Mouse (Mus musculus) cerebellum, adult 2 months (tissue): ENCODE measurements around the gene Mapk8ip2. TPM values are rescaled to one million over a fixed set of nuclear protein-coding genes. Genes with fewer than 3 reads are reported as not detected.

Experiments used
- DNase-seq, 2 experiments: peaks; one replicate each; pipeline ENCODE4 v3.0.0; 2021
- H3K27ac ChIP-seq: fragments of 200-500 bp; 2 replicates; pipeline ENCODE4 v1.5.1; 2012; ENCODE audit warnings: low read length, control low read depth, inconsistent platforms; ENCODE audit not compliant: insufficient read depth
- H3K27me3 ChIP-seq: fragments of 200-500 bp; 2 replicates; pipeline ENCODE4 v1.6.1; 2012; ENCODE audit warnings: inconsistent platforms, mild to moderate bottlenecking, low read length, moderate library complexity; ENCODE audit not compliant: control insufficient read depth, insufficient read depth
- H3K4me1 ChIP-seq: fragments of 200-500 bp; 2 replicates; pipeline ENCODE4 v1.6.1; 2011; ENCODE audit warnings: low read length; ENCODE audit not compliant: control insufficient read depth, insufficient read depth
- H3K4me3 ChIP-seq: fragments of 200-500 bp; replicated peaks from 2 replicates; pipeline ENCODE3; 2011; ENCODE audit warnings: mild to moderate bottlenecking, low read depth, low read length, control low read depth; ENCODE audit not compliant: insufficient read depth
- CTCF ChIP-seq: fragments of 200-500 bp; IDR thresholded peaks from 2 replicates; pipeline ENCODE4 v1.5.1; 2011; ENCODE audit warnings: low read depth, mild to moderate bottlenecking, control low read depth, low read length, moderate library complexity, borderline replicate concordance; ENCODE audit not compliant: insufficient read depth
- POLR2A ChIP-seq: fragments of 200-500 bp; IDR thresholded peaks from 2 replicates; pipeline ENCODE4 v1.6.1; 2011; ENCODE audit warnings: low read length, control low read depth, borderline replicate concordance; ENCODE audit not compliant: insufficient read depth
- WGBS: fragments of 180-500 bp; shearing (Covaris S2); methylation state at CpG from one replicate; pipeline ENCODE4 v1.1.7; 2018; 5-methylcytosine and 5-hydroxymethylcytosine counted together
- polyA plus RNA-seq: library from polyadenylated mRNA; depleted of rRNA; stranded (reverse); fragments of >200 nt; gene quantifications from 2 replicates; pipeline ENCODE4 v1.2.3, GENCODE M21; 2012

Mapk8ip2 gene
- polyA plus RNA-seq, 1 experiment = 192 TPM

DNA sequence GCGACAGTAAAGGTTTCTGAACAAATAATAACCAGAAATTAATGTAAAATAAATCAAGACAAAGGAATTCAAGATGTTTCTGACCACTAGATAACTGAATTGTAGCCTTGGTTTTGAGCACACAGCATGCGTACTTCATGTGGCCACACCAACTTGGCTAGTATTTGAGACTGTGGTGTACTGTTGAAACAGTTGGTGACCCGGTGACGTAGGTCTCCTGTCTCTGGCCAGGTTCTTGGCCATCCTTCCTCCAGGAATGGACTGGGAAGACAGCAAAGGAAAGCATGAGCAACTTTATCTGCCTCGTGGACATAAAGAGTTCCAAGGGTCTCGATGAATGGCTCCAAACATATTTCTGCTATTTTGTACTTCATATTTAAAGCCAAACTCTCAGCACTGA lies 21.9 kb upstream of the Mapk8ip2 start:
- Histone ChIP-seq H3K27me3 (no peaks in the 10 kb centered on the region), H3K4me1 (peaks cover 6% of the 10 kb centered on the region; the same call in 1 of the 2 replicates), H3K4me3 (no peak overlapping the region), H3K27ac (peak overlapping the region; percentile 19; the same call in 1 of the 2 replicates)
- DNase-seq = peak in 1 of 2 experiments; percentile 22
- TF ChIP-seq CTCF (no peak), POLR2A (no peak)
- 66% methylated on average over 6 of the region's 6 CpGs for WGBS

DNA sequence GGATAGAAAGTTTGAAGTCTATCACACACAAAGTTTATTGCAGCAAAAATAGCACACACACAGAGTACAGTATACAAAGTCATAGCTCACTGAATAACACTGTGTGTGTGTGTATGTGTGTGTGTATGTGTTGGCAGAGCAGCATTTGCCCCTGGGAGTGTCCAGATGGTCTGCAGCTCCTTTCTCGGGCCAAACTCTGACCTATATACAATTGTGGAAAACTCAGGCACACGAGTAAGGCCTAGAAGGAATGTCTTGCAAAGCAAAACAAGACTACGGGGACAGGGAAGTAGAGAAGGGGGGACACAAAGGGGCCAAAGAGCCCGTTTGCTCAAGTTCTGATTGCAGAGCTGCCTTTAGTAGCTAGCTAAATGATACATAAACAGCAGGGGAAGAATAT lies 20.8 kb upstream of the Mapk8ip2 start:
- no peak overlapping the region for H3K4me3 ChIP-seq
- H3K4me1 ChIP-seq = peaks cover 6% of the 10 kb centered on the region; the same call in 1 of the 2 replicates
- TF ChIP-seq POLR2A (no peak), CTCF (no peak)
- H3K27me3 ChIP-seq = no peaks in the 10 kb centered on the region
- H3K27ac ChIP-seq = peak overlapping the region; percentile 76
- DNase-seq = peak; percentile 57 to 83
- 21% methylated on average over 4 of the region's 4 CpGs for WGBS

GRCm38 (mm10) chr15:89434136-89434535 lies 19.6 kb upstream of the Mapk8ip2 start:
- peak in 1 of 2 experiments; percentile 12 for DNase-seq
- 0 out of 2 replicates have a peak overlapping the region, but pooled peaks have one; percentile 60 for H3K27ac ChIP-seq
- H3K27me3 ChIP-seq = no peaks in the 10 kb centered on the region
- peaks cover 6% of the 10 kb centered on the region; the same call in 1 of the 2 replicates for H3K4me1 ChIP-seq
- no peak overlapping the region for H3K4me3 ChIP-seq
- TF ChIP-seq CTCF = no peak
- TF ChIP-seq POLR2A = no peak
- WGBS = 77% methylated on average over 3 of the region's 3 CpGs

GRCm38 (mm10) chr15:89435878-89436277 lies 17.8 kb upstream of the Mapk8ip2 start:
- Histone ChIP-seq H3K27ac (no peak overlapping the region), H3K4me1 (peaks cover 6% of the 10 kb centered on the region; the same call in 1 of the 2 replicates), H3K4me3 (no peak overlapping the region), H3K27me3 (no peaks in the 10 kb centered on the region)
- TF ChIP-seq POLR2A (no peak), CTCF (no peak)
- WGBS = 94% methylated on average over 5 of the region's 5 CpGs
- no peak for DNase-seq

DNA sequence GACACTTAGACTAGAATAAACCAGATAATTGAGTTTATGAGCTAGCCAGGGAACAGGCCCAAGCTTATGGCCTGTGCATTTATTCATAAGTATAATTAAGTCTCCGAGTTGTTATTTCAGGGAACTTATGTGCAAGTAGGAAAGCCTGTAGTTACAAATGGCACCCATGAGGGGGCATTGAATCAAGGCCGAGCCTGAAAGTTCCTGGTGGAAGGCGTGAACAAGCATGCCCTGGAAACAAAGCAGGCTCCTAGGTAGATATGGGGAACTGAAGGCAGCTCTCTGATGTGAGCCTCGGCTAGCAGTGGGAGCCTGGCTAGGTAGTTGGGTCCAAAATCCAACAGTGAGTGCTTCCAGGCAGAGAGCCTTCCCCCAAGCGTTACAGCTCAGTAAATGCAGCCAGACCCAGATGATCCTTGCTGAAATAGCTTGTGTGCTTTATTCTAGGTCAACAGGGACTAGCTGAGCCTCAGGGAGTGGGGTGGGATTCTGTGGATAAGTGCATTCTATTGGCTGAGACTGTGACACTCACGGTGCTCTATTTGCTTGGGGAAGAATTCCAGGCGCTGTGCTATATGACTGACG lies 11.1 kb upstream of the Mapk8ip2 start:
- no peak for TF ChIP-seq POLR2A
- TF ChIP-seq CTCF = peak; percentile 52; the same call in 1 of the 2 replicates
- no peaks in the 10 kb centered on the region; the same call in 1 of the 2 replicates for H3K4me1 ChIP-seq
- WGBS = 37% methylated on average over 8 of the region's 8 CpGs

DNA sequence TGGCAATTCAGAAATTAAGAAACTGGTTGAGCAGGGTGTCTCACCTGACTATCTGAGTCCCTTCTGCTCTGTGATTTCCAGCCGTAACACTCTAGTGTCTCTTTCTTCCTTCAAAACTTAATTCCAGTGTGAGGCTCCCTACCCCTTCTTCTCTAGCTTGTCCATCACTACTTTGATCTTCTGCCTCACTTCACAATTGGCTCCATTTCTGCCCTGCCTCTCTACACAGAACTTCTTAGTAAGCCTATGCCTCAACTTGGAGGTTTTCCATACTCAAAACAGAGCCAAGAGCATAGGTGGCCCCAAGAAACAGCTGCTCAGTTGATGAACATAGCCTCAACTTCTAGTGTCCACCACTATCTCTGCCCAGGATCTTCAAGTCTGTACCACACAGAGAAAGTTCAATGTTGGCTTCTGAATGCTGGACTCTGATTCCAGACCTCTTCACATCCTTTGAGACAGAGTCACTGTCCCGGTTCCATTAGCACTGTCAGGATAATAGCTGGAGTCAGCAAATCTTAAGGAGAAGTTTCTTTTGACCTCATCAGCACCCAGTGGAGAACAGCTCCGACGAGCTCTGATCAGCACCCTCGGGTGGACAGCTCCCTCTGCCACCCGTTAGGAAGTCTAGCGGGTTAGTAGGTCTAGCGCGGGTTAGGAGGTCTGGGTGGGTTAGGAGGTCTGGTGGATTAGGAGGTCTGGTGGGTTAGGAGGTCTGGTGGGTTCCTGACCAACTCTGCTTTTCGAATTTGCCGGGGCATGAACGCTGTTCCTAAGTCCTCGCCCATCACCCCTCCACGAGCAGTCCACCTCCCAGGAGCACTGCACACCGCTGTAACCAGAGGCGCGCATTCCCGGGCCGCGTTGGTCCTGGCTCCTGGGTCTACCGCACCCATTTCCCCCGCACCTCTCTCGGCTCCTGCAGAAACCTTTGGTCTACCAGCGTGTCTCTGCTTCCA lies 528 bp upstream of the Mapk8ip2 start:
- H3K4me3 ChIP-seq = peak overlapping the region; percentile 82
- H3K27me3 ChIP-seq = no peaks in the 10 kb centered on the region
- DNase-seq = no peak
- peaks cover 19% of the 10 kb centered on the region for H3K4me1 ChIP-seq
- WGBS = 3% methylated on average over 24 of the region's 24 CpGs
- H3K27ac ChIP-seq = peak overlapping the region; percentile 72
- TF ChIP-seq CTCF (no peak), POLR2A (no peak)

More for the DNA sequence above, 11.1 kb upstream of the Mapk8ip2 start:
- H3K27me3 ChIP-seq = no peaks in the 10 kb centered on the region
- no peak overlapping the region for H3K27ac ChIP-seq
- DNase-seq = peak; percentile 33 to 44
- H3K4me3 ChIP-seq = no peak overlapping the region

DNA sequence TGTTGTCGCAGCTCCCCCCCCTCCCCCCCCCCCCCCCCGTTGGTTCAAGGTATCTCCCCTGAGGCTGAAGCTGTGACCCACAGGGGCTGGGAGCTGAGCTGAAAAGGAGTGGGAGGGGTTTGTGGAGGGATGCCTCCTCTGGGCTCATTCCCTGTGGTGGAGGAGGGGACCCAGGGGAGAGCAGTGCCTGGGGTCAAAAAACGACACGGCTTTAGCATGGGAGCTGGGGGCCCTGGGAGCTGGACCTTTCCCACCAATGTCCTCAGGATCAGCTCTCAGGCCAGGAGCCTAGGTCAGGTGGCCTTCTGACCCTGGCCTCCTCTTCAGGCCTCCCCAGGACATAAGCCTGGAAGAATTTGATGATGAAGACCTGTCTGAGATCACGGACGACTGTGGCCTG lies 1.1 kb downstream of the Mapk8ip2 start:
- H3K4me1 ChIP-seq = peaks cover 31% of the 10 kb centered on the region
- peak overlapping the region; percentile 29; the same call in 1 of the 2 replicates for H3K27ac ChIP-seq
- H3K27me3 ChIP-seq = no peaks in the 10 kb centered on the region
- peak in 1 of 2 experiments; percentile 46 for DNase-seq
- TF ChIP-seq CTCF = no peak
- no peak for TF ChIP-seq POLR2A
- WGBS = 7% methylated on average over 6 of the region's 6 CpGs
- H3K4me3 ChIP-seq = peak overlapping the region; percentile 82

- H3K27ac ChIP-seq = no peak overlapping the region
- peak in 1 of 2 experiments; percentile 33 for DNase-seq
- peaks cover 36% of the 10 kb centered on the region for H3K4me1 ChIP-seq
- peak overlapping the region; percentile 82 for H3K4me3 ChIP-seq
- TF ChIP-seq CTCF (no peak), POLR2A (no peak)
- 13% methylated on average over 6 of the region's 6 CpGs for WGBS
- no peaks in the 10 kb centered on the region for H3K27me3 ChIP-seq
Observed at GRCm38 (mm10) chr15:89455642-89456041, 1.9 kb downstream of the Mapk8ip2 start.
